Mouse (Mus musculus) lung, postnatal 4 days (tissue): ENCODE measurements around the gene Lime1.
A peak's percentile ranks its signal among the peaks of the same experiment; 100 is the strongest.

Experiments
- DNase-seq, 2 experiments: peaks; one replicate each; pipeline ENCODE4 v3.0.0; 2021

The Lime1 gene

DNA sequence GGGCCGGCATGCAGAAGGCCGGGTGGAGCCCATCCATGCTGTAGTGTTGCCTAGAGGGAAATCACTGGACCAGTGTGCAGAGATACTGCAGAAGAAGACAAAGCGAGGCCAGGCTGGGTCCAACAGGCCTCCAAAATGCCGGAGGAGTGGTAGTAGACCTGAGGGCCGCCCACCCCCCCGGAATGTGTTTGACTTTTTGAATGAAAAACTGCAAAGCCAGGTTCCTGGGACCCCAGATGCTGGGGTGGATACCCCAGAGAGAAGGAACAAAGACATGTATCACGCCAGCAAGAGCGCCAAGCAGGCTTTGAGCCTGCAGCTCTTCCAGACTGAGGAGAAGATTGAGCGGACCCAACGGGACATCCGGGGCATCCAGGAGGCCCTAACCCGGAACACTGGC lies at the start of gene Lime1:
Lime1 (plus strand) TSS at position 301 of the 400 bp plus-strand sequence.
- no peak for DNase-seq

DNA sequence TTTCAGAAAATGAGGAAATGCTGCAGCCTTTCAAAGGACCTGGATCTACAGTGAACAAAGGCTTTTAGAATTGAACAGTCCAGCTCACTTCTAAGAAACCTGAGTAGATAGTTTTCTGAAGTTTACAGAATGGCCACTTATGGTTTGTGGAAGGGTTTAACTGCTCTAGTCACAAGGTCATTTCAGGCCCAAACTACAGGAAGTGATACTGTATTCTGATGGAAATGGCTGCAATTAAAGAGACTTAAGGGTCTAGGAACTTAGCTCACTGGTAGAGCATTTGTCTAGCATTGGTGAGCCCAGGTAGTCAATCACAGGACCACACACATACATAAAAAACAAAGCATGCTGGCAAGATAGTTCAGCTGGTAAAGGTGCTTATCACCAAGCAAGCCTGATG lies 47.3 kb upstream of the Lime1 start:
- DNase-seq = no peak

DNA sequence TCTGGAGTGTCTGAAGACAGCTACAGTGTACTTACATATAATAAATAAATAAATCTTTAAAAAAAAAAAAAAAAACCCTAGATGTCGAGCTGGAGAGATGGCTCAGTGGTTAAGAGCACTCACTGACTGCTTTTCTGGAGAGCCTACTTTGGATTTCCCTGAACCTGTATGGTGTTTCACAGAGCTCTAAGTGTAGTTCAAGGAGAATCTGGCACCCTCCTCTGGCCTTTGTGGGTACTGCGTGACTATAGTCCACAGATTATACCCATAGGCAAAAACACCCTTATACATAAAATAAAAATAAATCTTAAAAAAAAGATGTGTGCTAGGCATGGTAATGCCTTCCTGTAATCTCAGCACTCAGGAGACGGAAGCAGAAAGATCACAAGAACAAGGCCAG lies 45.9 kb upstream of the Lime1 start:
- DNase-seq = peak in 1 of 2 experiments; percentile 67

DNA sequence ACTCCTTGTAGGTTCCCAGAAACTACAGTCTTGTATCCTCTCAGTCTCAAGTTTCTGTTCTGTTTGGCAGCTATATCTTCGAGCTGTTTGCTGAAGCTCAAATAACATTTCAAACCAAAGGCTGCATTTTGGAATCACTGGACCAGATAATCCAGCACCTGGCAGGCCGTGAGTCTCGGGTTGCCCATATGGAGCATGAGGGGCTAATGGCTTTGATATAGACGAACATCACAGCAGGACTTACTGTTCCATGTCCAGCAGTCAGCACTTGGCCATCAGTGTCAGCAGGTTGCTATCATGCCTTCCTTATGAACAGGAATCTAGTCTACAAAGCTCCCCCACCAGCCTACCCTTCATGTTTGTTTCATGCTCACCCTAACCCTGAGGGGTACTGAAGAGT lies 39.5 kb upstream of the Lime1 start:
- no peak for DNase-seq

DNA sequence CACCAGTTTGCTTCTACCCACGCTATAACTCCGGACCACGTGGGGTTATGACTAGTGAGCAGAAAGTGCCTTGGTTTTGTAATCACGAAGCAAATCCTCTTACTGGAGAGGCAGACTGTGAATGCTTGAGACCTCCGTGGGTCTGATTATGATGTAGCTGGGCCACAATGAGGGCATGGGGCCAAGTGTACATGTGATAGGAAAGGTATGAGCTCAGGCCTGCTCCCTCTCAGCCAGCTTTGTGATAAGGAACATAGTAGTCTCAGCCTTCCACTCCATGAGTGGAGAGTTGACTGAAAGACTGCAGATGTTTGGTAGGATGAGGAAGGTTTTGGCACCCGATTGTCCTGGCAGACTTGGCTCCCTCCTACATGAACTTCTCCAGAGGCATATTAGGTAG lies 37.1 kb upstream of the Lime1 start:
- no peak for DNase-seq

DNA sequence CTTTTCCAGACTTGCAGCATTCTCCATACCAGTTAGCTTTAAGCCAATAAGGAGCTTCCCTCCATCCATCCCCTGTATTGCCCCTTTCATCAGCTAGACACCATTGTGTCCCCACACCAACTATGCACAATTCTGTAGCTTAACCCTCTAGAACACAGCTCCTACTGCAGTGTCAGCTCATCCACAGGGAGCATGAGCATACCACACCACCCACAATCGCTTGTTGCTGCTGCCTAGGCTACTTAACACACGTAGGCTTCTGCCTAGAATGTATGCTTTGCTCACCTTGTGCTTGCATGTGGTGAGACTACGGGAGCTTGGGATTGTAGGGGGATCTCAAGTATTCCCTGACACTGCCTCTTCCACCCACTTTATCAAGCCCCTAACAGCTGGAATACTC lies 23.1 kb upstream of the Lime1 start:
- DNase-seq = no peak

DNA sequence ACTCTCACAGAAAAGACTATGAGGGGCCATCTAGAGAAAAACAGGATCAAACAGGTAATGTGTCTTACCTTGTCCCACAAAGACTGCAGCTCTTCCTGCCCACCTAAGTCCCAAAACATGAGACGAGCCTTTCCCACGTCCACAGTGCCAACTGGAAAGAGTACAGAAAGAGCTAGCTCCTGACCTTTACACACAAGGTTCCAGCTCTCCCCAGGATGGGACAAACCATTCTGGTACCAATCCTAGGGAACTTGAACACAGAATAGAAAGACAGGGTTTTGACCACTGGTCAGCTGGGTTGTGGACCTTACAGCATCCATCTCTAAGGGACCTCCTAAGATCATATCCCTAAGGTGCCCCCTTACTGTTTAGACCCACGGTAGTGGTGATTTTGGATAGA lies 15.9 kb upstream of the Lime1 start:
- no peak for DNase-seq

DNA sequence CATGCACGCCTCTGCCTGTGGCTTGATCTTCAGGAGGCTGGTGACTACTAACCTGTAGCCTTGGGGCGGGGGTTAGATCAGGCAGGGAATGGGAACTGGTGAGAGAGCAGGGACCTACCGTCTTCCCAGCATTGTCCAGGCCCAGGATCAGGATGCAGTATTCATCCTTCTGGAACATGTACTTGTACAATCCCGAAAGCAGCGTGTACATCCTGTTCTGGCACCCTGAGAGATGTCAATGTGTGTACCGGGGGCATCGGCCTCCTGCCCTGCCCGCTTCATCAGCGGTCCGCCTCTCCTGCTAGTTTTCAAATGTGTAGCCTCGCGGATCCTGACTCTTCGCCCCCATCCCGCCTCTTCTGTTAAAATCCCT lies 15.4 kb upstream of the Lime1 start:
- DNase-seq = no peak

DNA sequence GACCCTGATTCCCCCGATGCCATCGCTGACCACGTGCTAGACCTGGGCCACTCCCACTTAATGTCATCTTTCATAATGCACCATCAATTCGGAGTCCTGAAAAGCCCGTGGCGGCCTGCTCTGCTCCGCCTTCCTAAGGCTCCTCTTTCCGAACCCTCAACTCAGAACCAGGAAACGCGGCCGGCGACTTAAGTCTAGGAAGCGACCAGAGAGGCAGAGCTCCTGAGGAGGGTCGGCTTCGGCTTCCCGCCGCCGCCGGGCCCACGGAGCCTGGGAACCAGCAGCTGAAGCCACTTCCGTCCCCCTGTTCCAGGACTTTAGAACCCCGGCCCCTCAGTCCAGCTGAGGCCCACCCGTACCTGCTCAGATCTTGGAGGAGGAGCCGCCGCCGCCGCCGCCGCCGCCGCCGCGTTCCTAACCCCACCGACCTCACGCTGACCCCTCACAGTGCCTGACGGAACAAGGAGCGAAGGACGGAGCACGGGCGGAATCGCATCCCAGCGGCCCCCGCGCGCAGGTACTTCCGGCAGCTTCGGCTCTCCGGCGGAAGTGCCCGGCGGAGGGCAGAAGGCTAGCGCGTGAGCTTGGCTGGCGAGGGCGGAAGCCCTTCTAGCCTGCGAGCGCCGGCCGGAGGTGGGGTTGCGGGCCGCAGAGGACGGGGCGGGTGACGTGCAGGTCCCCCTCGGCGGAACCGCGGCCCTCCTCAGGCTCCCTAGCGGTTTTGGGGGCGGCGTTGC lies 14.8 kb upstream of the Lime1 start, which contains the start of the genes Zgpat and Arfrp1:
Zgpat (plus strand) TSS at position 69 of the 737 bp plus-strand sequence.
Arfrp1 (minus strand) TSS at position 545 of the 737 bp plus-strand sequence.
- peak; percentile 91 to 94 for DNase-seq

DNA sequence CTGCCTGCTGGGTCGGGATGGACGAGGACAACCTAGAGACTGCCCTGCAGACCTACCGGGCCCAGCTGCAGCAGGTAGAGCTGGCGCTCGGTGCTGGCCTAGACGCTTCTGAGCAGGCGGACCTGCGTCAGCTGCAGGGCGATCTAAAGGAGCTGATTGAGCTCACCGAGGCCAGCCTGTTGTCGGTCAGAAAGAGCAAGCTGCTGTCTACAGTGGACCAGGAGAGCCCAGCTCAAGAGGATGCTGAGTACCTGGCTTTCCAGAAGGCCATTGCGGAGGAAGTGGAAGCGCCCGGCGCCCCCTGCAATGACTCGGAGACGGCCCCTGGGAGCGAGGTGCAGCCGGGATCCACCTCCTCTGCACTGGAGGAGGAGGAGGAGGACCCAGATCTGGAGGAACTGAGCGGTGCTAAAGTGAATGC lies 14.2 kb upstream of the Lime1 start:
- no peak for DNase-seq

DNA sequence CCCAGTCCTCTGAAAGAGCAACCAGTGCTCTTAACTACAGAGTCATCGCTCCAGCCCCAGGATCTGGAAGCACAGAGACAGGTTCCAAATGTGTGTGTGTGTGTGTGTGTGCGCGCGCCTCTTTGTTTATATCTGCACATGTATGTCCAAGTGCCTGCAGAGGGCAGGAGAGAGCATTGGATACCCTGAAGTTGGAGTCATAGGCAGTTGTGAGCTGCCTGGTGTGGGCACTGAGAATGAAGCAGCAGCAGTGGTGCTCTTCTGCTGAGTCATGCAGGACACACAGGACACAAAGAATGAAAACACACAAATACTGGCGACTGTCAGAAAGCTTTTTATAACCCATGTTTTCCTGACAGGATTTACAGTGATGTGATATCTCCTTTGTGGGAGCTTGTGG lies 9.9 kb upstream of the Lime1 start:
- DNase-seq = no peak

DNA sequence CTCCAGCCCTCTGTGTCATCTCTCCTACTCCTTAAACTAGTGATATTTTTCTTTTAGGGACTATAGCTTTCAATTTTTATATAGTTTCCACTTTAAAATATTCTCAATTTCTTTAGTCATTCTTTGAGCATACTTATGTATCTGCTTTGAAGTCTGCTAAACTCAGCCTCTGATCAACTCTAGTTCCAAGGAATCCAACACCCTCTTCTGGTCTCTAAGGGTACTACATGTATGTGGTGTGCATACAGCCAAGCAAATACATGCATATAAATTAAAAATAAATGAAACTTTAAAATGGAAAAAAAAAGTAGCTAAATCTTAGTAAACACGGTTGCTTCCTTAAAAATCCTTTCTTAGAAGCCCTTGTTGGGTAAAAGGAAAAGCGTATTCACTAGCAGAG lies 4.1 kb upstream of the Lime1 start:
- peak in 1 of 2 experiments; percentile 16 for DNase-seq

DNA sequence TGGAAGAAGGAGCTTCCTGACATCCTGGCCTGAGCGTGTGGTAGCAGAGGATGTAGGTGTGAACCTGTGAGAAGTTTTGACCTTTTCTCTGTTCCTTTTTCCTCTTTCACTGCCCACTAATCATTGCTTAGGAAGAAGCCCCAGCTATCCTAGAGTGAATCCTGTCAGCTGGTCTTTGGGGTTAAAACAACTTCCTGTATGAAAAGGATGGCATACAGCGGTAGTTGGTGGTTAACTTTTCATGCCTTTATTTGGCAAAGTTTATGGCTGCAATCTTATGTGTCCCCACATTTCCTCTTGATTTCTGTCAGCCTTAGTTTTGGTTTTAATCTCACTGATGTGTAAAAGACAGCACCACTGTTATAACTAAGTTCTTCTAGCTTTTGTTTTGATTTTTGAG lies 2.6 kb upstream of the Lime1 start:
- no peak for DNase-seq

DNA sequence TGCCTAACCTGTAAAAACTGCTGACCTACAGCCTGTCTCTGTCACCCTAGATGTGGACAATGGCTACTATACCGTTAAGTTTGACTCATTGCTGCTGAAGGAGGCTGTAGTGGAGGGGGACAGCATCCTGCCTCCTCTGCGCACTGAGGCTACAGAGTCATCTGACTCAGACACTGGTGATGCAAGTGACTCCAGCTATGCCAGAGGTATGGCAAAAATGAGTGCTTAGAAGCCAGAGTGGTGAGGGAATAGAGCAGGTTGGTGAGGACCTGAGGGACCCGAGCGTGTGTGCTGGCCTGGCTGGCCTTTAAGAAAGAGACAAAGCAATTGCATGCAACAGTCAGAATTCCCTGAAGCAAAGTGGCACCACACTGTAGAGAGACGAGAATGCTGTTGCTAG lies 1.2 kb upstream of the Lime1 start:
- no peak for DNase-seq

DNA sequence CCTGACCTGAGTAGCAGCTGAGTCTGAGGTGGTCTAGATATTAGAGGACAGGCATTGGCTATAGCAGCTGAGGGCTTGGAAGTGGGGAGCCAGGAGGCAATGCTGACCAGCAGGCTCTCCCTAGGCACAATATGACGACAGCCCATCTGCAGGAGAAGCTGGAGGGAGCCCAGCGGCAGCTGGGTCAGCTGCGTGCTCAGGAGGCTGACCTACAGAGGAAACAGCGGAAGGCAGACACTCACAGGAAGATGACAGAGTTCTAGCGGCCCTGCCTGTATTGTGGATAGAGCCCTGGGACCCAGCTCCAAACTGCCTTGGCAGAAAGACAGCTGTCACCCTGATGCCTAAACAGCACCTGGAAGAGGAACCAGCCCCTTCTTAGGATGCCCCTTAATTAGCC lies 373 bp downstream of the Lime1 start:
- no peak for DNase-seq

DNA sequence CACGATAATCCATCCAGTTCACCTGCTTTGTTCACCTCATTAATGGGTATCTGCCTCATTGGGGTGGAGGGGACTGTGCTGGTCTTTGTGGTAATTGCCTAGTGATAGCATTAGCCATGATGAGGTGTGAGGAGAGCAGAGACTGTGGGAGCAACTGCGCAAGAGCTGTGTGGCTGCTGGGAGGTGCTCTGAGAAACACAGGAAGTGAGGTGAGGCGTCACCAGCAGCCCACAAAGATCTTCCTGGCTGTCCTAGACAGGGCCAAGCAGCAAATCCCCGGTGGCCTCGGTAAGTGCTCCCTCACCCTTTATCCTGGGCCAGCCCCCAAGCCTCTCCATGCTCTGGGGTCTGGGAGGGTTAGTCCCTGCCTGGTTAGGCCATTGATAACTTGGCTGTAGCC lies 1.2 kb downstream of the Lime1 start:
- no peak for DNase-seq

DNA sequence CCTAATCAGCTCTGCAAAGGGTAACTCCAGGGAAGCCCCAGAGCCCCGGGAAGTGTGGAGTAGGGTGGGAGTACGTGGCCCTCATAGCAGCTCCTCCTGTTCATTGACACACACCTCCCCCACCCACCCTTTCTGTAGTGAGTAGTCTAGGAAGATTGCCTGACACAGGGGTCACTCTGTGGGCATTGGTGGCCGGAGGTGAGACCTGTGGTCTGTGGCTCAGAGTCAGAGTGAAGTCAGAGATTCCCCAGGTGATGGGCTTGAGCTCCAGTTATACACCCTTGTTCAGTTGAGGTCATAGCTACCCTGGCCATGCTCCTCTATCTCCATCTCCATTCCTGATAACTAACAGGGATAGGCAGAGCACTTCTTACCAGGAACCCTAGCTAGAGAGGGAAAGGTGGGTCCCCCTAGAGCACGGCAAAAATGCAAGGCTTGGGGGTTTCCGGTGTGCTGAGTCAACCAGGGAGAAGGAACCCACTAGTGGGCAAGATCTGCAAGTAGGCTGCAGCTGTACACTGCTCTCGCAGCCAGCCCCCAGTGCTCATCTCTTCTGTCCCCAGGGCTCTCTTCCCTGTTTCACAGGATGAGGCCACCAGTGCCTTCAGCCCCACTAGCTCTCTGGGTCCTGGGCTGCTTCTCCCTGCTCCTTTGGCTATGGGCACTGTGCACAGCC lies 1.9 kb downstream of the Lime1 start:
- no peak for DNase-seq

DNA sequence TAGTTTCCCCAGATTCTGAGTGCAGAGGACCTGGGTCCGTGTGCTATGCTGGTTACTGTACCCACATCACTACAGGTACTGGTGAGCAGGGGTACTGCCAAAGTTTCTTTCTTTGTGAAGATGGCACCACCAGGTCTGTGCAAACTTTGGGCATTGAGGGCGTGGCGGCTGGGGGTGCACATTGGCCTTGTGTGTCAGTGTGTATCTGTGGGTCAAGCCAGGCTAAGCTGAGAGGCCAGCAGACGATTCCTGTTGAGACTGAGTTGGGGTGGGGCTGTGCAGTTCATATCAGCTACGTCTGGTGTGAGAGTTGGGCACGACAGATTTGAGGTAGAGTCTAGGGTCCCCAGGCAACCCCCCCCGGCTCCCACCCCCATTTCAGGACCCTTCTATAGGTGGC lies 4.6 kb downstream of the Lime1 start:
- no peak for DNase-seq

DNA sequence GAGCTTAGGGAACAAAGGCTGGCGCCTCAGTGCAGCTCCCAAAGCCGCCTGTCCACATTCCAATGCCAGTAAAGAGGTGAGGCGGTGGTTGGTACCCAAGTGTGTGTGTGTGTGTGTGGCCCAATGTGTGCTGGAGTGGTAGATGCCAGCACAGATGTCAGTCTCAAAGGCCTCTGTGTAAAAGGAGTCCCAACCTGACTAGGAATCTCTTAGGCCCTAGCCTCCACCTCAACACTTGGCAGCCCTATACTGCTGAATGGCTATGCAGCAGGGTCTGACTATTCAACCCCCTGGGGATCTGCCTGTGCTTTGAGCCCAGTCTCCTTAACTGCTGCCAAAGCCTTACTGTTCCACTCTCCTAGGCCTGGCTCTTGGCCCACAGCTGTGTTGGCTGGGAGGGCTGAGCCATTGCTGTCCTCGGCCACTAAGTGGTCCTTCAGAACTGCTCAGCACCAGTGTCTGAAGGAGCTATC lies 5.1 kb downstream of the Lime1 start:
- DNase-seq = peak; percentile 51 to 77

DNA sequence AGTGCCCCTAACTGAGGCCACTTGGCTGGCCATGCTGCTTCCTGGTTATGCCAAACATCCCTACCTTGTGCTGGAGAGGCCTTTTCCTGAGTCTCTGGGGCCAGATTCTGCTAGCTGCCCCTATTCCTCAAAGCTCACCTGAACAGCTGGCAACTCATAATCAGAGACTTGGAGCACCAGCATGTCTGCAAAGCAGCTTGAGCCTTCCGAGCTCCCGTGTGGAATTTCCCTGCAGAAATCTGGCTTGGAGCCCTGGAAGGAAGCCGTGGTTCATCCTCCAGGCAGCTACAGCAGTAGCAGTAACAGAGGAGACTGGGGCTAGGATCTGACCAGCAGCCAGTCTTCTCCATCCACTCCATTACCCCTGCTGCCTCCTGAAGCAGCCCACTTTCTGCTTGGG lies 6.0 kb downstream of the Lime1 start:
- DNase-seq = no peak

DNA sequence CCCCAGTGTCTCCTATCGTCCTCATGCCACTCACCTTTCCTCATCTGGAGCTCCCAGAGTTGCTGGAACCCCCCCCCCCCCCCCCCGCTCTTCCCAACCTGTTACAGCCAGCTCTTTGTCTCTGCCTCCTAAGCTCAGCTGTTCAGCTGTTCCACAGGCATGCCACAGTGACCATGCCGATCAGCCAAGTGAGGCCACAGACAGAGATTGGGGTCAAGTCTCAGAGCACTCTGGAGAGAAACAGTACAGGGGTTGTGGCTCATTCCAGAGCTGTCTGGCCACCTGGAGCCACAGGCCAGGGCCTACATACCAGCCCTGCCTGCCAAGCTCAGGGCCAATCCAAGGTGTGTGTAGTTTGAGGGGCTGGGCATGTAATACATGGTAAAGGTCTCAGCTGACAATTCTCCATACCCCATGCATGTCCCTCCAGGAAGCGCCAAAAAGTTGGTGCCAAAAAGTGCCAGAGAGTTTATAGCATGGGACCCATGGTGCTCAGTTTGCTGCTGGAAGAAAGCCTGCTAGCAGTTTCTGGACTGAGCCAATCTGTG lies 6.9 kb downstream of the Lime1 start:
- DNase-seq = no peak

DNA sequence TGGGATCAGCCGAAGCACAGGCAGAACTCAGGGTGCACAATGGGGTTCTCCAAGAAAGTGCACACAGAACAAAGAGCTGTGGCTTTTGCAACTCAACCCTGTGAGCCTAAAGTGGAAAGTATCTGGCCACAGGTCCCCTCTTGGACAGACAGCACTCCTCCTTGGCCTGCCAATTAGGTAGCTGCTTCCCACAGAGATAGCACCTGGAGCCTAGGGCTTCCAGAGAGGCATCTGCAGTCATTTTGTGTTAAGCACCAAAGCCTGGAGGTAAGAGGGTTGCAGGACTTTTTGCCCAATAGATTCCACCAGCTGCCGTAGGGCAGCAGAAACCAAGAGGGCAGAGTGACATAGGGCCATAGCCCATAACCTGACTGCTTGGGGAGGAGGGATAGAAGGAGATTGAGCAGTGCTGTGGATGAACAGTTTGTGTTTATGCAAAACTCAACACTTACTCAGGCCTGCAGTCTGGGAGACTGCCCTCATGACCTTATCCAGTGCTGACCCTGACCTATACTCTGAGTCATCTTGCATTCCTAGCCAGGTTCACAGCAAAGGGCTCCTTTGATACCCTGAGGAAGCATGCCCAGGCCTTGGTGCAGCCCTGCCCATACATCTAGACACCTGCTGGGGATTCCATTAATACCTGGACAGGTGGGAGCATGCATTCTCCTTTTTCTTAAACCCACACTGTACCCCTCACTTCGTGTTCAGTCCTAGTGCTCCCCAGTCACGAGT lies 10.4 kb downstream of the Lime1 start:
- DNase-seq = no peak

DNA sequence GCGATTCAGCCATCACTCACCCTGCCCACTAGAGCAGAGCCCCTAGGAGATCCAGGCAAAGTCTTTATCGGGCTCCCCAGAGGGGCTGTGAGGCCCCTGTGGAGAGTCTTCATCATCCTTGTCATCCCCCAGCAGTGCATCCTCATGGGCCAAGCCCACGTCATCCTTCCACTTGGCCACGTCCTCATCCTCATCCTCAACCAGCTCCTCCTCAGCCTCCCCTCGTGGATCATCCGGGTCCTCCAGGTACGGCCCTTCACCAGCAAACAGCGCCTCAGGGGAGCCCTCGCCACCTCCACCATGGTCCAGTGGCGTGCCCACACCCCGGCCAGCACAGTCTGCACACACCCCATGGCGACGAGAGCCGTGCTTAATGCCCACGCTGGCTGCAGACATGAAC lies 11.1 kb downstream of the Lime1 start:
- peak in 1 of 2 experiments; percentile 17 for DNase-seq
